Mouse (Mus musculus): ENCODE data around the gene Tle2. TPM values are rescaled to one million over a fixed set of nuclear protein-coding genes. Genes with fewer than 3 reads are reported as not detected.

Tle2 gene
- total RNA-seq, 2 experiments from 2014 or later, result 36.2 to 40.7 TPM

DNA sequence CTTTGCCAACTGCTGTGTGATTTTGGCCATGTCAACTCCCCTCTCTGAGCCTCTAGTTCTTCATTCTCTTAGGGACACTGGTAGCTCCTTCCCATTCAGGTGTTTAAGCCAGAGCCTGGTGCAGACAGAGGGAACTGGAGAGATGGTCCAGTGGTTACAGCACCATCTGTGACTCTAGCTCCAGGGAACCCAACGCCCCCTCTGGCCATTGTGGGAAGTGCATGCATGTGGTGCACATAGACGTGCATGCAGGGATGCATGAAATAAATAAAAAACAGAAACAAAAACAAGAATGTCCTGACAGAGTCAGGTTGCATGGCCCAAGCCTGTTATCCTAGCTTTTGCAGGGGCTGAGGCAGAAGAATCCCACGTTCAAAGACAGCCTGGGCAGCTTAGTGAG, 18.1 kb upstream of the Tle2 start:
- peak; percentile 58 for TF ChIP-seq CTCF (IDR thresholded peaks at IDR 0.05)
- no peak for DNase-seq (ENCODE audit: extremely low spot score in 1 of 2, low spot score in 2 of 2)
- intact Hi-C loops (cut with DNase I), result no loop called here
- H3K27ac ChIP-seq, result no peak overlapping the region
- no peak overlapping the region for H3K4me3 ChIP-seq

- H3K27ac ChIP-seq, result no peak overlapping the region
- intact Hi-C loops (cut with DNase I), result no loop called here
- no peak for TF ChIP-seq CTCF (IDR thresholded peaks at IDR 0.05)
- DNase-seq (ENCODE audit: extremely low spot score in 1 of 2, low spot score in 2 of 2), result no peak
- no peak overlapping the region for H3K4me3 ChIP-seq
Measured at GRCm38 (mm10) chr10:81557491-81557890, 16.9 kb upstream of the Tle2 start.

- peak within 1 kb of the TSS; percentile 84 for H3K4me3 ChIP-seq
- H3K27ac ChIP-seq, result peak within 1 kb of the TSS; percentile 99
- TF ChIP-seq CTCF (IDR thresholded peaks at IDR 0.05), result no peak; the same call in 1 of the 2 replicates
- intact Hi-C loops (cut with DNase I), result no loop called here
- DNase-seq (ENCODE audit: extremely low spot score in 1 of 2, low spot score in 2 of 2), result peak; percentile 82
Measured at GRCm38 (mm10) chr10:81559163-81559626, 15.2 kb upstream of the Tle2 start, which contains the start of gene Aes. Gene Aes (plus strand): TSS chr10:81559488.

- H3K4me3 ChIP-seq, result peak overlapping the region; percentile 84
- intact Hi-C loops (cut with DNase I), result no loop called here
- DNase-seq (ENCODE audit: extremely low spot score in 1 of 2, low spot score in 2 of 2), result peak; percentile 77 to 84
- H3K27ac ChIP-seq, result peak overlapping the region; percentile 99
- TF ChIP-seq CTCF (IDR thresholded peaks at IDR 0.05), result no peak
Measured at GRCm38 (mm10) chr10:81559627-81560539, 14.5 kb upstream of the Tle2 start.

DNA sequence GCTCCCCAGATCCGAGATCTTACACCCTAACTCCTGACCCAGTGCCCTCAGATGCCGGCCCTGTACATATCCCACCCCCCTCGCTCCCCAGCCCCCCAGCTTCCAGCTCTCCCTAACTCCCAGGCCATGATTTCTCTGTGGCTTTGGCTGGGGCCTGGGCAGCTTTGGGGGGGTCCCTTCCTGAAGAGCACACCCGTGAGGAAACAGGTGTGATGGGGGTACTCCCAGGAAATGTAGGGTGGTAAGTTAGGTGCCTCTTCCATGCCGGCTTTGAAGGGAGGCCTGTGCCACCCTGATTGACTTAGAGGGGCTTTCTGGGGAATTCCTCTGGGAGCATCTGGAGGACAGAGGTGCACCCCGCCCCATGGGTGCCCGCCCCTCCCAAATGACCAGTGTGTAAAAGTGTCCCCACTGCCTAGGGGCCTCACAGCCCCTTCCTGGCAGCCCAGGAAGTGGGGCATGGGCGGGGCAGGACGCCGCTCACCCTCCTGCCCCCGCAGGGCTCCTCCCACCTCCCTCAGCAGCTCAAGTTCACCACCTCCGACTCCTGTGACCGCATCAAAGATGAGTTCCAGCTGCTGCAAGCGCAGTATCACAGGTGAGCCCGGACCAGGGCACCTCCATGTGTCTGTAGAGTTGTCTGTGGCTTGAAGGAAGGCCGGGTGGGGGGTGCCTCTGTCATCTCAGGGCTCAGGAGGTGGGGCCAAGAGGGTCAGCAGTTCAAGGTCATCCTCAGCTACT, 13.5 kb upstream of the Tle2 start:
- H3K4me3 ChIP-seq, result peak overlapping the region; percentile 84

DNA sequence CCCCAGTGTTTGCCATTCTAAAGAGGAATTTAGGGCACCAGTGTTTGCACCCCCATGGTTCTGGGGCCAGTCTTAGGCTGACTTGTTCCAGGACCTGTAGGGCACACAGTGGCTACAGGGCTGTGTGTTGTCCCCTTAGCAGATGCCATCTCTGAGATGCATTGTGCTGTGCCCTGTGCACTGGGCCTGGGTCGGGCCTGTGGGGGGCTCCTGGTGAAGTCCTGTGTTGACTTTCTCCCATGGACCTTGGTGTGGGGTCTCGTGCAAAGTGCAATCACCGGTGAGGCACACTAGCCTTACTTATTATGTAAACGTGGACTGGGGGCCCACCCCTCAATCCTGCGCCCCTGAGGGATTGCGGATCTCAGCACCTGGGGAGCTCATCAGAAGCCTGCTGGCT, 11.9 kb upstream of the Tle2 start:
- intact Hi-C loops (cut with DNase I), result loop anchor here (2.0 kb wide), 1 partner anchor 42 kb away; no protein-coding TSS in a partner anchor
- no peak overlapping the region for H3K27ac ChIP-seq
- no peak for DNase-seq (ENCODE audit: extremely low spot score in 1 of 2, low spot score in 2 of 2)
- TF ChIP-seq CTCF (IDR thresholded peaks at IDR 0.05), result no peak
- H3K4me3 ChIP-seq, result peak overlapping the region; percentile 0; the same call in 1 of the 2 replicates

More for the DNA sequence above, 13.5 kb upstream of the Tle2 start:
- no peak for DNase-seq (ENCODE audit: extremely low spot score in 1 of 2, low spot score in 2 of 2)
- H3K27ac ChIP-seq, result peak overlapping the region; percentile 99
- no peak for TF ChIP-seq CTCF (IDR thresholded peaks at IDR 0.05)
- intact Hi-C loops (cut with DNase I), result no loop called here

GRCm38 (mm10) chr10:81563481-81563880, 10.9 kb upstream of the Tle2 start:
- TF ChIP-seq CTCF (IDR thresholded peaks at IDR 0.05), result no peak; the same call in 1 of the 2 replicates
- no peak overlapping the region; the same call in 1 of the 2 replicates for H3K27ac ChIP-seq
- peak overlapping the region; percentile 5; the same call in 1 of the 2 replicates for H3K4me3 ChIP-seq
- DNase-seq (ENCODE audit: extremely low spot score in 1 of 2, low spot score in 2 of 2), result no peak
- intact Hi-C loops (cut with DNase I), result loop anchor here (2.0 kb wide), 1 partner anchor 41 kb away; no protein-coding TSS in a partner anchor

GRCm38 (mm10) chr10:81564216-81564615, 10.1 kb upstream of the Tle2 start:
- intact Hi-C loops (cut with DNase I), result no loop called here
- Histone ChIP-seq H3K4me3 (peak overlapping the region; percentile 24; the same call in 1 of the 2 replicates), H3K27ac (peak overlapping the region; percentile 51; the same call in 1 of the 2 replicates)
- DNase-seq (ENCODE audit: extremely low spot score in 1 of 2, low spot score in 2 of 2), result no peak
- TF ChIP-seq CTCF (IDR thresholded peaks at IDR 0.05), result no peak

DNA sequence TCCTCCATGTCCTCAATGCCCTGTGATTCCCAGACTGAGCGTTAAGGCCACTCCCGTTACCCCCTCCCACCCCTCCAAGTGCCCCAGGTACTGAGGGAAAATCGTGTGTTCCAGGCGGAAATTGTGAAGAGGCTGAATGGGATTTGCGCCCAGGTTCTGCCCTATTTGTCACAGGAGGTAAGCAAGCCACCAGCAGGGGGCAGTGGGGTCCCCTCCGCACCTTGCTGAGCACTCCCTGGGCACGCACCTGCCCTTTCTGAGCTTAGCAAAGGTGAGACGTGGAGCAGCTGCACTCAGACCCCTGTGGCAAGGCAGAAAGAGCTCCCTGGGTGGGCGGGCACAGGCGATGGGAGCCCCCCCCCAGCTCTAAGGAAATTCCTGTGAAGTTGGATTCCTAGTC, 9.6 kb upstream of the Tle2 start:
- intact Hi-C loops (cut with DNase I), result no loop called here
- H3K27ac ChIP-seq, result no peak overlapping the region
- DNase-seq (ENCODE audit: extremely low spot score in 1 of 2, low spot score in 2 of 2), result peak; percentile 63 to 64
- peak; percentile 65 for TF ChIP-seq CTCF (IDR thresholded peaks at IDR 0.05)
- H3K4me3 ChIP-seq, result no peak overlapping the region

DNA sequence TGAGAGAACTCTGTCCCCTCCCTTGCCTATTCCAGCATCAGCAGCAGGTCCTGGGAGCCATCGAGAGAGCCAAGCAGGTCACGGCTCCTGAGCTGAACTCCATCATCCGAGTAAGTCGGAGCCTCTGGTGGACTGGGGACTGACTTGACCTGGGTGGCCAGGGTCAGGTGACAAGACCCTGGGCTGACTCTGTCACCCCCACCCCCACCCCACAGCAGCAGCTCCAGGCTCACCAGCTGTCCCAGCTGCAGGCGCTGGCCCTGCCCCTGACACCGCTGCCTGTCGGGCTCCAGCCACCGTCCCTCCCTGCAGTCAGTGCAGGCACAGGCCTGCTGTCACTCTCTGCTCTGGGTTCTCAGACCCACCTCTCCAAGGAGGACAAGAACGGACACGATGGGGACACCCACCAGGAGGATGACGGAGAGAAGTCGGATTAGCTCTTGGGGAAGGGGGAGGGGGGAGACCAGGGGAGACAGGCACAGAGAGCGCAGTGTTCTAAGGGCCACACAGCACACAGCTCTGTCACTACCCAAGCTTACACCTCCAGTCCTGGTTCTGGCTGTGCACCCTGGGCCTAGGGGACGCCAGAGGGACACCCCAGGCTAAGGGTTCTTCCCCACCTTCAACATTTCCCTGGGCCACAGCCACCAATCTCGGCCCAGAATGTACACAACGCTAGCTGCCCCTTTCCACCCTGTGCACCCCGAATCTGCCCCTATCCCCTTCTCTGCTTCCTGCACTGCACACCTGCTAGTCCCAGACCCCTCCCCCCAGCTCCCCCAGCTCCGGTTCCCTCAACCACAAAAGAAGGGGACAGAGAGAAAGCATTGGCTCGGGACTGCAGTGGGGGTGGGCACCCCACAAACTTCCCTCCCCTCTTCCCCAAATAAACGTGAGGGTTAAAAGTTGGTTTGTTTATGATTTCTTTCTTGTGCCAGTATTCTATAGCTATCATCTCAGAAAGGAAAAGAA, 8.8 kb upstream of the Tle2 start:
- Histone ChIP-seq H3K27ac (no peak overlapping the region), H3K4me3 (no peak overlapping the region)
- intact Hi-C loops (cut with DNase I), result no loop called here
- no peak for TF ChIP-seq CTCF (IDR thresholded peaks at IDR 0.05)
- DNase-seq (ENCODE audit: extremely low spot score in 1 of 2, low spot score in 2 of 2), result no peak

All from left cerebral cortex, adult 2 months (tissue).